Mouse (Mus musculus) CD4-positive, CD25-positive, alpha-beta regulatory T cell, adult 2 months (primary cell): ENCODE results near the gene Cyp17a1.

Experiments used
- DNase-seq: peaks from one replicate; pipeline ENCODE4 v3.0.0-alpha.2; 2012; ENCODE audit warnings: low read depth, low spot score

Cyp17a1 gene

DNA sequence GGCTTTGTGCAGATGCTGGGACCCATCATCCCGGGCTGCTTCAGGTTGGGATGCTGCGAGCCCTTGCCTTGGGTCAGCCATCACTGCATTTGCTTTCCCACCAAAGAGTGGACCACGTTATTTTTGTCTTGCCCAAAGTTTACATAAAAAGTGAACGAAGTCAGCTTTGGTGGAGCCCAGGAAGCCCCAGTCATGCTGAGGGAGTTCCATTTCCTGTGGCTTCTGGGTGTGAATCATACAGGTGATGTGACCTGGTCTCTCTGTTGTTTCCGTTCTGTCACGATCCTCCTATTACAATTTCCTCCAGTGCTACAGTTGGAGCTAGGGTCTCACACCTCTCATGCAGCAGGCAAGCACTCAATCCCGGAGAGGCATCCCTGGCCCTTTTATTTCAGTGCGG is 55.6 kb downstream of the Cyp17a1 start:
- DNase-seq: peak; percentile 73
